Mouse (Mus musculus) CH12.LX (cell line): ENCODE results near the gene Ttc33. TPM values are rescaled to one million over a fixed set of nuclear protein-coding genes. Genes with fewer than 3 reads are reported as not detected.

ENCODE experiments used
- DNase-seq: peaks from one replicate; pipeline ENCODE4 v3.0.0-alpha.2; 2013; ENCODE audit errors: extremely low read depth
- H3K27ac ChIP-seq: 2 replicates; pipeline ENCODE4 v1.5.1; 2012; ENCODE audit warnings: low read depth, mild to moderate bottlenecking, control low read depth, moderate library complexity; ENCODE audit not compliant: insufficient read depth
- H3K27me3 ChIP-seq: replicated peaks from 2 replicates; pipeline ENCODE3; 2012; ENCODE audit warnings: inconsistent platforms
- H3K36me3 ChIP-seq, 2 experiments: replicated peaks in 1 of 2; 2 replicates each; pipeline versions ENCODE3 to v1.6.1; 2012; ENCODE audit warnings: inconsistent platforms in 1 of 2, low read length in 1 of 2, mild to moderate bottlenecking in 1 of 2, mixed read lengths in 1 of 2, moderate library complexity in 1 of 2; ENCODE audit not compliant: control insufficient read depth in 1 of 2, insufficient read depth in 1 of 2
- H3K4me1 ChIP-seq, 2 experiments: 2 replicates each; pipeline ENCODE4 v1.6.1; 2012; ENCODE audit warnings: inconsistent platforms in 1 of 2, moderate library complexity in 1 of 2; ENCODE audit not compliant: insufficient read depth in 2 of 2, control insufficient read depth in 1 of 2
- H3K4me2 ChIP-seq: 2 replicates; pipeline ENCODE4 v1.6.1; 2012; ENCODE audit warnings: low read depth, mild to moderate bottlenecking, control low read depth; ENCODE audit not compliant: poor library complexity, insufficient read depth, severe bottlenecking
- H3K4me3 ChIP-seq, 3 experiments: fragments of 150-350 bp in 1 of 3; sonication (generic) in 1 of 3; replicated peaks in 1 of 3; 2 replicates each; pipeline versions ENCODE3 to v1.5.1; 2011 to 2012; ENCODE audit warnings: low read depth in 2 of 3, low read length in 2 of 3, mild to moderate bottlenecking in 2 of 3, moderate library complexity in 2 of 3, control low read depth in 1 of 3, improper control_type of control experiment in 1 of 3, inconsistent platforms in 1 of 3, mixed read lengths in 1 of 3; ENCODE audit not compliant: poor library complexity in 1 of 3
- H3K79me2 ChIP-seq: replicated peaks from 2 replicates; pipeline ENCODE4 v1.6.1; 2012; ENCODE audit warnings: mild to moderate bottlenecking, moderate library complexity; ENCODE audit not compliant: control insufficient read depth, poor library complexity, insufficient read depth, severe bottlenecking; ENCODE audit errors: extremely low read depth
- H3K9ac ChIP-seq: 2 replicates; pipeline ENCODE4 v1.6.1; 2012; ENCODE audit warnings: low read depth, mild to moderate bottlenecking, control low read depth, moderate library complexity; ENCODE audit not compliant: insufficient read depth
- H3K9me3 ChIP-seq: replicated peaks from 2 replicates; pipeline ENCODE3; 2012; ENCODE audit warnings: low read length, inconsistent platforms, mixed read lengths
- BHLHE40 ChIP-seq: IDR thresholded peaks from 2 replicates; pipeline ENCODE4 v1.6.1; 2011; ENCODE audit warnings: mild to moderate bottlenecking, low read depth, low read length, improper control_type of control experiment
- CHD2 ChIP-seq: IDR thresholded peaks from 2 replicates; pipeline ENCODE4 v1.6.1; 2011; ENCODE audit warnings: low read length, improper control_type of control experiment
- ELF1 ChIP-seq: IDR thresholded peaks from 2 replicates; pipeline ENCODE4 v1.6.1; 2014; ENCODE audit warnings: low read depth, mild to moderate bottlenecking, inconsistent platforms, low read length, improper control_type of control experiment
- ETS1 ChIP-seq: conservative IDR thresholded peaks from 2 replicates; pipeline ENCODE4 v1.6.1; 2012; ENCODE audit warnings: low read depth, mild to moderate bottlenecking, inconsistent platforms, low read length, improper control_type of control experiment, moderate library complexity
- HCFC1 ChIP-seq: IDR thresholded peaks from 2 replicates; pipeline ENCODE4 v1.6.1; 2012; ENCODE audit warnings: low read depth, mild to moderate bottlenecking, inconsistent platforms, low read length, improper control_type of control experiment
- IRF4 ChIP-seq: IDR thresholded peaks from 2 replicates; pipeline ENCODE4 v1.6.1; 2014; ENCODE audit warnings: low read depth, mild to moderate bottlenecking, inconsistent platforms, low read length, improper control_type of control experiment
- JUND ChIP-seq: conservative IDR thresholded peaks from 2 replicates; pipeline ENCODE4 v1.6.1; 2011; ENCODE audit warnings: low read depth, low read length, improper control_type of control experiment
- MAFK ChIP-seq: IDR thresholded peaks from 2 replicates; pipeline ENCODE4 v1.6.1; 2011; ENCODE audit warnings: low read length, improper control_type of control experiment; ENCODE audit not compliant: insufficient replicate concordance
- MAX ChIP-seq: IDR thresholded peaks from 2 replicates; pipeline ENCODE4 v1.6.1; 2011; ENCODE audit warnings: low read length, improper control_type of control experiment
- MAZ ChIP-seq: IDR thresholded peaks from 2 replicates; pipeline ENCODE4 v1.6.1; 2012; ENCODE audit warnings: low read depth, mild to moderate bottlenecking, inconsistent platforms, low read length, improper control_type of control experiment, moderate library complexity
- MXI1 ChIP-seq: IDR thresholded peaks from 2 replicates; pipeline ENCODE4 v1.6.1; 2011; ENCODE audit warnings: mild to moderate bottlenecking, low read depth, low read length, improper control_type of control experiment
- MYC ChIP-seq: IDR thresholded peaks from 2 replicates; pipeline ENCODE4 v1.6.1; 2011; ENCODE audit warnings: low read depth, mild to moderate bottlenecking, improper control_type of control experiment, low read length
- NELFE ChIP-seq: IDR thresholded peaks from 2 replicates; pipeline ENCODE4 v1.6.1; 2011; ENCODE audit warnings: low read depth, low read length, improper control_type of control experiment
- PAX5 ChIP-seq: IDR thresholded peaks from 2 replicates; pipeline ENCODE4 v1.6.1; 2012; ENCODE audit warnings: low read length, inconsistent platforms, mixed read lengths
- POLR2A ChIP-seq: IDR thresholded peaks from 2 replicates; pipeline ENCODE4 v1.6.1; 2011; ENCODE audit warnings: low read depth, mild to moderate bottlenecking, improper control_type of control experiment, low read length
- SIN3A ChIP-seq: IDR thresholded peaks from 2 replicates; pipeline ENCODE4 v1.6.1; 2012; ENCODE audit warnings: low read length, improper control_type of control experiment, inconsistent platforms
- SMC3 ChIP-seq: IDR thresholded peaks from 2 replicates; pipeline ENCODE4 v1.6.1; 2011; ENCODE audit warnings: low read depth, low read length, improper control_type of control experiment
- TBP ChIP-seq: conservative IDR thresholded peaks from 2 replicates; pipeline ENCODE4 v1.6.1; 2011; ENCODE audit warnings: low read depth, low read length, improper control_type of control experiment
- TCF12 ChIP-seq: IDR thresholded peaks from 2 replicates; pipeline ENCODE4 v1.6.1; 2014; ENCODE audit warnings: low read depth, mild to moderate bottlenecking, inconsistent platforms, low read length, improper control_type of control experiment
- dilution Hi-C: fragments of 300-500 bp; cut with MboI; formaldehyde crosslinking; loops from 2 replicates; pipeline ENCODE4 v1.14.3; 2020; ENCODE audit warnings: low sequenced_read_pairs; ENCODE audit not compliant: extremely low pct_unique_long_range_greater_than_20kb, extremely low pct_ligation_motif_present
- in situ Hi-C: fragments of 300-500 bp; cut with MboI; formaldehyde crosslinking; loops from 3 replicates; pipeline ENCODE4 v1.14.3; 2019; ENCODE audit warnings: low sequenced_read_pairs, low pct_ligation_motif_present, low pct_unique_long_range_greater_than_20kb, mixed read lengths
- polyA plus RNA-seq: library from polyadenylated mRNA; unstranded; fragments of >175 nt; gene quantifications from 2 replicates; pipeline ENCODE4 v1.2.1, GENCODE M21; 2012; ENCODE audit warnings: low read depth; ENCODE audit not compliant: insufficient read length
- total RNA-seq, 2 experiments: library from RNA; depleted of rRNA; stranded (reverse); fragments of 300-350 nt in 1 of 2; fragments of >200 nt in 1 of 2; gene quantifications; 2 replicates each; pipeline ENCODE4 v1.2.3; 2012 to 2014

The Ttc33 gene
- total and polyA plus RNA-seq, 3 experiments = 24.5 to 53.6 (median 34.8) TPM

GRCm38 (mm10) chr15:5186293-5186675, 959 bp downstream of the Ttc33 start:
- dilution Hi-C loops = no loop called here
- Histone ChIP-seq H3K79me2 (peaks cover 5% of the 10 kb centered on the region; the same call in 1 of the 2 replicates), H3K4me3 (peak overlapping the region; percentile 59 to 88 (median 82)), H3K9me3 (no peaks in the 10 kb centered on the region), H3K9ac (peak overlapping the region; percentile 57), H3K4me2 (peak overlapping the region; percentile 99), H3K36me3 (peaks cover 14 to 40% of the 10 kb centered on the region in 2 experiments), H3K4me1 (peaks cover 6 to 32% of the 10 kb centered on the region in 2 experiments; a peak in 3 of 4 replicates), H3K27me3 (no peaks in the 10 kb centered on the region), H3K27ac (peak overlapping the region; percentile 35)
- DNase-seq = peak; percentile 32
- in situ Hi-C loops = no loop called here
- TF ChIP-seq TCF12 = no peak
- no peak for TF ChIP-seq NELFE
- 0 out of 2 replicates have a peak, but pooled peaks have one; percentile 7 for TF ChIP-seq SIN3A

GRCm38 (mm10) chr15:5187116-5187515, 1.8 kb downstream of the Ttc33 start:
- no peaks in the 10 kb centered on the region for H3K27me3 ChIP-seq
- no peaks in the 10 kb centered on the region for H3K9me3 ChIP-seq
- H3K27ac ChIP-seq = peak overlapping the region; percentile 80
- DNase-seq = peak; percentile 58
- H3K4me1 ChIP-seq = peaks cover 6 to 32% of the 10 kb centered on the region in 2 experiments; a peak in 3 of 4 replicates
- peak overlapping the region in 2 of 3 experiments; percentile 59 to 82 for H3K4me3 ChIP-seq
- peak overlapping the region; percentile 99 for H3K4me2 ChIP-seq
- dilution Hi-C loops = no loop called here
- peaks cover 5% of the 10 kb centered on the region; the same call in 1 of the 2 replicates for H3K79me2 ChIP-seq
- peaks cover 20 to 39% of the 10 kb centered on the region in 2 experiments for H3K36me3 ChIP-seq
- H3K9ac ChIP-seq = peak overlapping the region; percentile 57; the same call in 1 of the 2 replicates
- in situ Hi-C loops = no loop called here
- TF ChIP-seq IRF4 (0 out of 2 replicates have a peak, but pooled peaks have one; percentile 20), JUND (no peak)

- peak overlapping the region in 1 of 3 experiments; percentile 26 for H3K4me3 ChIP-seq
- peak; percentile 84 for DNase-seq
- peak; percentile 75 for TF ChIP-seq ELF1
- TF ChIP-seq MXI1 = peak; percentile 78; the same call in 1 of the 2 replicates
- peak; percentile 44; the same call in 1 of the 2 replicates for TF ChIP-seq SIN3A
- peak; percentile 29; the same call in 1 of the 2 replicates for TF ChIP-seq POLR2A
- TF ChIP-seq SMC3 = no peak
- TF ChIP-seq MAX = peak; percentile 92
- TF ChIP-seq HCFC1 = no peak
- no peak for TF ChIP-seq MAZ
- peak; percentile 70 for TF ChIP-seq ETS1
- no peak for TF ChIP-seq PAX5
- no peak for TF ChIP-seq MAFK
- peak; percentile 95 for TF ChIP-seq MYC
- no peak for TF ChIP-seq JUND
- TF ChIP-seq BHLHE40 = peak; percentile 61; the same call in 1 of the 2 replicates
- TF ChIP-seq CHD2 = no peak
- peak; percentile 51; the same call in 1 of the 2 replicates for TF ChIP-seq TBP
- no peak for TF ChIP-seq IRF4
- no peaks in the 10 kb centered on the region for H3K9me3 ChIP-seq
- peak overlapping the region; percentile 60; the same call in 1 of the 2 replicates for H3K9ac ChIP-seq
- dilution Hi-C loops (no loop called here), in situ Hi-C loops (no loop called here)
- peak overlapping the region; percentile 69; the same call in 1 of the 2 replicates for H3K4me2 ChIP-seq
- peaks cover 6% of the 10 kb centered on the region; the same call in 1 of the 2 replicates for H3K79me2 ChIP-seq
- H3K27ac ChIP-seq = peak overlapping the region; percentile 32; the same call in 1 of the 2 replicates
- peaks cover 6 to 40% of the 10 kb centered on the region in 2 experiments; a peak in 3 of 4 replicates for H3K4me1 ChIP-seq
- no peaks in the 10 kb centered on the region for H3K27me3 ChIP-seq
- H3K36me3 ChIP-seq = peaks cover 18 to 41% of the 10 kb centered on the region in 2 experiments
Observed at GRCm38 (mm10) chr15:5188029-5188428, 2.7 kb downstream of the Ttc33 start.
